Mouse (Mus musculus) cerebellum, adult 2 months (tissue): ENCODE data around the gene Fxyd1. TPM values are rescaled to one million over a fixed set of nuclear protein-coding genes. Genes with fewer than 3 reads are reported as not detected.

Experiments used
- DNase-seq, 2 experiments: peaks; one replicate each; pipeline ENCODE4 v3.0.0; 2021
- H3K27ac ChIP-seq: fragments of 200-500 bp; 2 replicates; pipeline ENCODE4 v1.5.1; 2012; ENCODE audit warnings: low read length, control low read depth, inconsistent platforms; ENCODE audit not compliant: insufficient read depth
- H3K27me3 ChIP-seq: fragments of 200-500 bp; 2 replicates; pipeline ENCODE4 v1.6.1; 2012; ENCODE audit warnings: inconsistent platforms, mild to moderate bottlenecking, low read length, moderate library complexity; ENCODE audit not compliant: control insufficient read depth, insufficient read depth
- H3K4me1 ChIP-seq: fragments of 200-500 bp; 2 replicates; pipeline ENCODE4 v1.6.1; 2011; ENCODE audit warnings: low read length; ENCODE audit not compliant: control insufficient read depth, insufficient read depth
- H3K4me3 ChIP-seq: fragments of 200-500 bp; replicated peaks from 2 replicates; pipeline ENCODE3; 2011; ENCODE audit warnings: mild to moderate bottlenecking, low read depth, low read length, control low read depth; ENCODE audit not compliant: insufficient read depth
- CTCF ChIP-seq: fragments of 200-500 bp; IDR thresholded peaks from 2 replicates; pipeline ENCODE4 v1.5.1; 2011; ENCODE audit warnings: low read depth, mild to moderate bottlenecking, control low read depth, low read length, moderate library complexity, borderline replicate concordance; ENCODE audit not compliant: insufficient read depth
- POLR2A ChIP-seq: fragments of 200-500 bp; IDR thresholded peaks from 2 replicates; pipeline ENCODE4 v1.6.1; 2011; ENCODE audit warnings: low read length, control low read depth, borderline replicate concordance; ENCODE audit not compliant: insufficient read depth
- WGBS: fragments of 180-500 bp; shearing (Covaris S2); methylation state at CpG from one replicate; pipeline ENCODE4 v1.1.7; 2018; 5-methylcytosine and 5-hydroxymethylcytosine counted together
- polyA plus RNA-seq: library from polyadenylated mRNA; depleted of rRNA; stranded (reverse); fragments of >200 nt; gene quantifications from 2 replicates; pipeline ENCODE4 v1.2.3, GENCODE M21; 2012; rRNA removed

Fxyd1 gene
- polyA plus RNA-seq, 1 experiment: 202 TPM

DNA sequence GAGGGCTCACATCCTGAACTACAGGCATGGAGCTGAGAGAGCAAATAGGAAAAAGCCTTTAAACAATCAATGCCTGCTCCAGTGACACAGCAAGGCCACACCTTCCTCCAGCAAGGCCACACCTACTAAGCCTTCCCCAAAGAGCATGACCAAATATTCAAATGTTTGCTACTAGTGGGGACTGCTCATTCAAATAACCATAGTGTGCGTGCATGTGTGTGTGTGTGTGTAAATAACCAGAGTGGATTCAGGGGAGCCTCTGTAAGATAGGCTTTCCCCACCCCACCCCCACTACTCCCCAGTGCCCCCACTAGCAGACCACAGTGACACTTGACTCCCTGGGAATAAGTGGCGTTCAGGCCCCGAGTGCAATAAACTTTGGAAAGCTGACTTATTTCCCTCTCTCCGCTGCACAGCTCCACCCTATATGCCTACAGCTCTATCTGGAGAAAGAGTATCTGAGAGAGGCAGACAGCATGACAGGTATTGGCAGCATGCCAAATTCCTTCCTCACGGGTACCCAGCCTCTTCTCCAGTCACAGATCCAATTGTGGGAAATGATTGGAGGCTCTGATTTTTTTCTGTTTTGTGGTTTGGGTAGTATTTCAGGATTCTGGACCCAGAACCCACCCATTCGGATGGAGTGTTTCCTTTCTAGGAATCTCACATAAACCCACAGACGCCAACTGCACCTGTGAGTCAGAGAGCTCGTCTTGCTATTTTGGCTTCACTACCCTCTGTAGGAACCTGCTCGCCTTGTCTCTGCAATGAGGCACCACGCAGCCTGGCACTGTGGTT, 39.7 kb downstream of the Fxyd1 start:
- Histone ChIP-seq H3K27me3 (no peaks in the 10 kb centered on the region), H3K4me1 (no peaks in the 10 kb centered on the region), H3K27ac (no peak overlapping the region), H3K4me3 (no peak overlapping the region)
- 28% methylated on average over 10 of the region's 10 CpGs for WGBS
- TF ChIP-seq CTCF (no peak), POLR2A (no peak)
- peak in 1 of 2 experiments; percentile 13 for DNase-seq

DNA sequence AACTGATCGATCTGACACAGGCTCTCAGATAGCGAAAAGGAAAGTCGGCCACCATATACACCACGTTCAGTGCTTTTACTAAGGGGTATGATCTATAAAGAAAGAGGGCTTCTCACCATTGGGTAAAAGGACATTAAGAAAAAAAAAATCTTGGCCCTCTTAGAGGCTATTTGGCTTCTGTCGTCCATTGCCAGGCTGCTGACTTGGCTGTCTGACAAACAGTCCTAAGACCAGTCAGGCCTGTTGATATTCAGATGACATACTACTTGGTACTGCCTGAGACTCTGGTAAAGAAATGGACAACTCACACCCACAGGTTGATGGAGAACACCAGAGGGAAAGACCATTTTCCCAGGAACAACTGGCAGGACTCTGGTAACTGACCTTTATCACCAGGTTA, 44.0 kb downstream of the Fxyd1 start:
- DNase-seq: no peak
- TF ChIP-seq POLR2A (no peak), CTCF (no peak)
- Histone ChIP-seq H3K27me3 (no peaks in the 10 kb centered on the region), H3K4me1 (no peaks in the 10 kb centered on the region), H3K4me3 (no peak overlapping the region), H3K27ac (no peak overlapping the region)
- 19% methylated on average over 5 of the region's 5 CpGs for WGBS

DNA sequence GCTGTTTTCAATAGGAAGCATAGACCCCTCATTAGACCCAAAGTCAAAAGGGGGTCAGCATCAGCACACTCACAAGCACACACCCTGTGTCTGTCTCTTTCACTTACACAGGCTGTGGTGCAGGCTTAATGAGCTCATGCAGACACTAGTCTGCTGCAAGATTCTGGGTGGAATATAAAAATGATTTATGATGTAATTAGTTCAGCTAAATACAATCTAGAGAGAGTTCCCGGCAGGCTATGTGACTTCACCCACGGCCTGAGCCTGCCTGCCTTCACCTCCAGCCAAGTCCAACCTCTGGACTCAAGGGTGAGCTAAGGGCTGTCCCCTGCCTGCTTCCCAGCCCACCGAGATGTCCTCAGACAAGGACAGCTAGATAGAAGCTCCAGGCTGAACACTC, 48.1 kb downstream of the Fxyd1 start:
- H3K4me3 ChIP-seq: no peak overlapping the region
- TF ChIP-seq POLR2A: no peak
- no peak for TF ChIP-seq CTCF
- no peaks in the 10 kb centered on the region for H3K4me1 ChIP-seq
- no peak overlapping the region for H3K27ac ChIP-seq
- H3K27me3 ChIP-seq: no peaks in the 10 kb centered on the region
- 85% methylated on average over 3 of the region's 3 CpGs for WGBS
- DNase-seq: no peak

DNA sequence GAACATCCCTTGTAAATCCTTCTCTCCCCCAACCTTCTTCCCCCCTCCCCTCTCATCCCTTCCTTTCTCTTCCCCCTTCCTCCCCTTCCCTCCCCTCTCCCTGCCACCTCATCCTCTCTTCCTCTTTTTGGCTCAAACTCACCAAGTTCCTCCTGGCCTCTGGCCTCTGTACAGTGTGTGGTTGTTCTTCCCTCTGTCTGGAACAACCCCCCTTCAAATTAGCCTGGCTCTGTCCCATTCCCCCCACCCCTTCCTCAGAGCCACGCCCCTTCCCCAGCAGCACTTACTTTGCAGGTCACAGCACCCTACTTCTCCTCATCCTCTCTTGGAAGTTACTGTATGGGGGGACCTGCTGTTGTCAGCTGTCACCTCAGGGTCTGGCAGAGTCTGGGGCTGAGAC, 48.8 kb downstream of the Fxyd1 start:
- H3K27me3 ChIP-seq: no peaks in the 10 kb centered on the region
- WGBS: 78% methylated on average over 1 of the region's 1 CpGs

DNA sequence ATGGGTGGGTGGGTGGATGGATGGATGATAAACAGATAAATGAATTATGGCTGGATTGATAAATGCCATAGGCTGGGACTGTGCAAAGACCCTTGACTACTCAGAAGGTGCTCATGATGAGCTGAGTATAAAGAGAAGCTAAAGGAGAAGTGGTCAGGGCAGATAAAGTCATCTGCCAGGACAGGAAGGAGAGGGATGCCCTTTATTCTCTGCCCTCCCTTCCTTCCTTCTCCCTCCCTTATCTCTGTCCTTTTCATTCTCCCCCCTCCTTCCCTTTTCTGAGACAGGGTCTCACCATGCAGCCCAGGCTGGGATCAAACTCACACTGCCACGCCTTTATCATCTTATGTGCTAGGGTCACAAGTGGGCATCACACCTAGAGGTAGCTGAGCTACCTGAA, 49.2 kb downstream of the Fxyd1 start:
- 87% methylated on average over 1 of the region's 1 CpGs for WGBS
- Histone ChIP-seq H3K4me1 (no peaks in the 10 kb centered on the region), H3K27me3 (no peaks in the 10 kb centered on the region), H3K4me3 (no peak overlapping the region), H3K27ac (no peak overlapping the region)
- DNase-seq: no peak
- TF ChIP-seq POLR2A (no peak), CTCF (no peak)

More for the DNA sequence above, 48.8 kb downstream of the Fxyd1 start:
- Histone ChIP-seq H3K27ac (no peak overlapping the region), H3K4me1 (no peaks in the 10 kb centered on the region), H3K4me3 (no peak overlapping the region)
- no peak for DNase-seq
- TF ChIP-seq POLR2A (no peak), CTCF (no peak)

DNA sequence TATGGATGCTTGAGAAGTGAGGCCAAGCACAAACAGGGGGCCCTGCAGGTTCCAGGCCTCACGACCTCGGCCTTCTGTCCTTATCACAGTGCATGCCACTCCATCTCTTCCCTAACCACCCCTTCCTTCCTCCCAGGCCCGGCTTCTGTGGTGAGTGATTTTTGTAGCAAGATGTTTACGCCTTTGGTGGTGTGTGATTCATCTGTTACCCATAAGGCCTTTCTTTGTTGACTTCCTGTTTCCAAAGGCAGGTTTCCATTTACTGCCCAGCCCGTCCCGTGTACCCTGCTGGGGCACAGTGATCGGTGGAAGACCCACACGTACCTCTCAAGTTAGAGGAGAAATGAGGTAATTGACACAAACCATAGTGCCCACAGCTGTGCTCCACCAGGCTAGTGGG, 54.3 kb downstream of the Fxyd1 start:
- H3K4me3 ChIP-seq: no peak overlapping the region
- H3K4me1 ChIP-seq: peaks cover 6% of the 10 kb centered on the region
- no peak overlapping the region for H3K27ac ChIP-seq
- no peaks in the 10 kb centered on the region for H3K27me3 ChIP-seq
- no peak for DNase-seq
- no peak for TF ChIP-seq CTCF
- TF ChIP-seq POLR2A: no peak
- 83% methylated on average over 8 of the region's 8 CpGs for WGBS

Other genes starting within 250 kb of the Fxyd1 start
- gene Ffar2, start 233.4 kb downstream of the Fxyd1 start, polyA plus RNA-seq: 0.03 TPM in 1 of 2 replicates, not detected in the other
- not detected in 2 replicates for gene Ffar3, start 201.0 kb downstream of the Fxyd1 start, polyA plus RNA-seq
- gene Ffar1, start 195.6 kb downstream of the Fxyd1 start, polyA plus RNA-seq: not detected in 2 replicates
- gene Cd22, start 176.9 kb downstream of the Fxyd1 start, polyA plus RNA-seq: 0.11 and 0.19 TPM in 2 replicates
- 683 and 783 TPM in 2 replicates for gene Mag, start 142.3 kb downstream of the Fxyd1 start, polyA plus RNA-seq
- gene Hamp2, start 132.5 kb downstream of the Fxyd1 start, polyA plus RNA-seq: not detected in 2 replicates
- not detected in 2 replicates for gene Hamp, start 113.2 kb downstream of the Fxyd1 start, polyA plus RNA-seq
- 226 and 230 TPM in 2 replicates for gene Usf2, start 100.4 kb downstream of the Fxyd1 start, polyA plus RNA-seq
- gene Lsr, start 83.7 kb downstream of the Fxyd1 start, polyA plus RNA-seq: 9.2 and 9.4 TPM in 2 replicates
- 0.13 and 0.29 TPM in 2 replicates for gene Fam187b, start 83.4 kb downstream of the Fxyd1 start, polyA plus RNA-seq
- 9.0 and 14.8 TPM in 2 replicates for gene Fxyd5, start 14.7 kb downstream of the Fxyd1 start, polyA plus RNA-seq
- gene Fxyd7, start 5.7 kb downstream of the Fxyd1 start, polyA plus RNA-seq: 72.5 and 99.7 TPM in 2 replicates
- gene Lgi4, start 2.1 kb upstream of the Fxyd1 start, polyA plus RNA-seq: 48.9 and 54.2 TPM in 2 replicates
- gene Fxyd3, start 19.5 kb upstream of the Fxyd1 start, polyA plus RNA-seq: 1.3 and 1.4 TPM in 2 replicates
- 9.4 and 10.8 TPM in 2 replicates for gene Hpn, start 58.1 kb upstream of the Fxyd1 start, polyA plus RNA-seq
- 1,376 and 1,380 TPM in 2 replicates for gene Scn1b, start 69.8 kb upstream of the Fxyd1 start, polyA plus RNA-seq
- 148 and 153 TPM in 2 replicates for gene Gramd1a, start 98.7 kb upstream of the Fxyd1 start, polyA plus RNA-seq
- not detected in 2 replicates for gene Scgb2b2, start 233.3 kb upstream of the Fxyd1 start, polyA plus RNA-seq
- gene Scgb1b2, start 234.6 kb upstream of the Fxyd1 start, polyA plus RNA-seq: not detected in 2 replicates